Mouse (Mus musculus) liver, postnatal 0 days (tissue): ENCODE data around the gene Cnppd1. TPM values are rescaled to one million over a fixed set of nuclear protein-coding genes. Genes with fewer than 3 reads are reported as not detected.

Experiments
- ATAC-seq: fragments of 200-750 bp; cut with Nextera tagmentation; 2 replicates; pipeline ENCODE4 v1.8.0; 2017; ENCODE audit warnings: mild to moderate bottlenecking, moderate library complexity
- DNase-seq: peaks from one replicate; pipeline ENCODE4 v3.0.0-alpha.2; 2016
- H3K27ac ChIP-seq: fragments of 300-500 bp; sonication (generic); 2 replicates; pipeline ENCODE4 v1.5.1; 2014; ENCODE audit warnings: antibody characterized with exemption, moderate library complexity, mild to moderate bottlenecking, low read depth
- H3K27me3 ChIP-seq: fragments of 300-500 bp; sonication (generic); 2 replicates; pipeline ENCODE4 v1.6.1; 2014; ENCODE audit warnings: low read length, control low read depth, mixed read lengths; ENCODE audit not compliant: insufficient read depth
- H3K36me3 ChIP-seq: fragments of 300-500 bp; sonication (generic); replicated peaks from 2 replicates; pipeline ENCODE4 v1.6.1; 2014; ENCODE audit warnings: mild to moderate bottlenecking, control low read depth, low read length, moderate library complexity, mixed read lengths; ENCODE audit not compliant: insufficient read depth
- H3K4me1 ChIP-seq: fragments of 300-500 bp; sonication (generic); 2 replicates; pipeline ENCODE4 v1.6.1; 2014; ENCODE audit warnings: antibody characterized with exemption, mild to moderate bottlenecking, control low read depth; ENCODE audit not compliant: insufficient read depth
- H3K4me2 ChIP-seq: fragments of 300-500 bp; sonication (generic); 2 replicates; pipeline ENCODE4 v1.6.1; 2014; ENCODE audit warnings: low read depth, mild to moderate bottlenecking, low read length, moderate library complexity, mixed read lengths
- H3K4me3 ChIP-seq: fragments of 300-500 bp; sonication (generic); 2 replicates; pipeline ENCODE4 v1.5.1; 2014; ENCODE audit warnings: low read depth, low read length
- H3K9ac ChIP-seq: fragments of 300-500 bp; sonication (generic); replicated peaks from 2 replicates; pipeline ENCODE4 v1.6.1; 2014; ENCODE audit warnings: mild to moderate bottlenecking, moderate library complexity
- H3K9me3 ChIP-seq: fragments of 300-500 bp; sonication (generic); 2 replicates; pipeline ENCODE4 v1.6.1; 2016; ENCODE audit warnings: mild to moderate bottlenecking, control low read depth, low read length, mixed read lengths
- CTCF ChIP-seq: sonication (generic); IDR thresholded peaks from 2 replicates; pipeline ENCODE4 v1.5.1; 2016; ENCODE audit warnings: antibody characterized with exemption, low read depth
- EP300 ChIP-seq: IDR thresholded peaks from 2 replicates; pipeline ENCODE4 v1.6.1; 2016; ENCODE audit warnings: antibody characterized with exemption, low read depth, mild to moderate bottlenecking
- WGBS: fragments of 180-500 bp; shearing (Covaris S2); extraction: QIAGEN DNeasy Blood & Tissue Kit; methylation state at CpG from one replicate; pipeline ENCODE4 v1.1.7; 2014; ENCODE audit not compliant: insufficient replicate concordance; 5-methylcytosine and 5-hydroxymethylcytosine counted together
- polyA plus RNA-seq: library from polyadenylated mRNA; unstranded; fragments of >200 nt; fragmentation: Nextera tagmentation; extraction: Ambion mirVana; gene quantifications from 2 replicates; pipeline ENCODE4 v1.2.1, GENCODE M21; 2015

Gene Cnppd1
- polyA plus RNA-seq, 1 experiment from 2014 or later: 43.8 TPM

GRCm38 (mm10) chr1:75140601-75141190 lies 1.8 kb downstream of the Cnppd1 start:
- H3K4me3 ChIP-seq: peak overlapping the region; percentile 76

GRCm38 (mm10) chr1:75138448-75138847 lies 4.1 kb downstream of the Cnppd1 start:
- Histone ChIP-seq H3K27me3 (no peaks in the 10 kb centered on the region), H3K9ac (peak overlapping the region; percentile 11; the same call in 1 of the 2 replicates), H3K36me3 (peaks cover 51% of the 10 kb centered on the region), H3K27ac (0 out of 2 replicates have a peak overlapping the region, but pooled peaks have one; percentile 22), H3K4me2 (peak overlapping the region; percentile 96; the same call in 1 of the 2 replicates), H3K4me3 (no peak overlapping the region), H3K9me3 (no peaks in the 10 kb centered on the region), H3K4me1 (peaks cover 52% of the 10 kb centered on the region)
- DNase-seq: no peak
- WGBS: 69% methylated on average over 2 of the region's 2 CpGs
- TF ChIP-seq CTCF (no peak), EP300 (peak; percentile 84)
- no peak for ATAC-seq

More at GRCm38 (mm10) chr1:75140601-75141190, 1.8 kb downstream of the Cnppd1 start:
- Histone ChIP-seq H3K36me3 (peaks cover 61% of the 10 kb centered on the region), H3K9me3 (no peaks in the 10 kb centered on the region), H3K9ac (peak overlapping the region; percentile 96), H3K27ac (peak overlapping the region; percentile 99), H3K27me3 (no peaks in the 10 kb centered on the region), H3K4me1 (peaks cover 52% of the 10 kb centered on the region), H3K4me2 (peak overlapping the region; percentile 96)
- WGBS: 30% methylated on average over 4 of the region's 4 CpGs
- ATAC-seq (no peak), DNase-seq (peak; percentile 27)
- TF ChIP-seq CTCF (no peak), EP300 (no peak)

GRCm38 (mm10) chr1:75136730-75137129 lies 5.8 kb downstream of the Cnppd1 start:
- H3K4me3 ChIP-seq: no peak overlapping the region
- no peaks in the 10 kb centered on the region for H3K9me3 ChIP-seq
- peak; percentile 35 for DNase-seq
- peak overlapping the region; percentile 52 for H3K4me2 ChIP-seq
- H3K9ac ChIP-seq: peak overlapping the region; percentile 46; the same call in 1 of the 2 replicates
- no peaks in the 10 kb centered on the region for H3K27me3 ChIP-seq
- peaks cover 51% of the 10 kb centered on the region for H3K36me3 ChIP-seq
- peak overlapping the region; percentile 78 for H3K27ac ChIP-seq
- WGBS: 40% methylated on average over 3 of the region's 3 CpGs
- peak; percentile 82 for ATAC-seq
- TF ChIP-seq EP300: peak; percentile 91
- no peak for TF ChIP-seq CTCF
- H3K4me1 ChIP-seq: peaks cover 56% of the 10 kb centered on the region

GRCm38 (mm10) chr1:75136293-75136692 lies 6.2 kb downstream of the Cnppd1 start:
- H3K4me1 ChIP-seq: peaks cover 56% of the 10 kb centered on the region
- 50% methylated on average over 6 of the region's 6 CpGs for WGBS
- peaks cover 51% of the 10 kb centered on the region for H3K36me3 ChIP-seq
- DNase-seq (no peak), ATAC-seq (peak; percentile 47)
- H3K4me2 ChIP-seq: peak overlapping the region; percentile 52
- peak overlapping the region; percentile 78 for H3K27ac ChIP-seq
- no peak for TF ChIP-seq EP300
- TF ChIP-seq CTCF: no peak
- H3K9ac ChIP-seq: peak overlapping the region; percentile 46; the same call in 1 of the 2 replicates
- H3K4me3 ChIP-seq: no peak overlapping the region
- no peaks in the 10 kb centered on the region for H3K27me3 ChIP-seq
- H3K9me3 ChIP-seq: no peaks in the 10 kb centered on the region

- peaks cover 37% of the 10 kb centered on the region for H3K36me3 ChIP-seq
- H3K27me3 ChIP-seq: no peaks in the 10 kb centered on the region
- no peak within 1 kb of the TSS; the same call in 1 of the 2 replicates for H3K4me2 ChIP-seq
- H3K9me3 ChIP-seq: no peaks in the 10 kb centered on the region
- TF ChIP-seq EP300: no peak
- no peak for TF ChIP-seq CTCF
- no peak within 1 kb of the TSS for H3K4me3 ChIP-seq
- 52% methylated on average over 12 of the region's 12 CpGs for WGBS
- H3K9ac ChIP-seq: no peak within 1 kb of the TSS; the same call in 1 of the 2 replicates
- no peak for DNase-seq
- peak; percentile 44 for ATAC-seq
- H3K4me1 ChIP-seq: peaks cover 34% of the 10 kb centered on the region
- 0 out of 2 replicates have a peak within 1 kb of the TSS, but pooled peaks have one; percentile 30 for H3K27ac ChIP-seq
These were observed 8.9 kb downstream of the Cnppd1 start, which contains the start of gene Slc23a3 for GRCm38 (mm10) chr1:75133421-75134207. Slc23a3 (minus strand) TSS chr1:75133890.

GRCm38 (mm10) chr1:75128641-75129040 lies 13.9 kb downstream of the Cnppd1 start:
- peaks cover 25% of the 10 kb centered on the region for H3K4me1 ChIP-seq
- WGBS: 72% methylated on average over 3 of the region's 3 CpGs
- H3K9me3 ChIP-seq: no peaks in the 10 kb centered on the region
- H3K27me3 ChIP-seq: no peaks in the 10 kb centered on the region
- ATAC-seq: no peak
- no peaks in the 10 kb centered on the region for H3K36me3 ChIP-seq
- no peak overlapping the region for H3K9ac ChIP-seq
- H3K4me2 ChIP-seq: no peak overlapping the region
- no peak overlapping the region for H3K4me3 ChIP-seq
- no peak for DNase-seq
- TF ChIP-seq EP300 (no peak), CTCF (no peak)
- no peak overlapping the region for H3K27ac ChIP-seq
